Mouse (Mus musculus): ENCODE measurements around the gene Amdhd2.

DNA sequence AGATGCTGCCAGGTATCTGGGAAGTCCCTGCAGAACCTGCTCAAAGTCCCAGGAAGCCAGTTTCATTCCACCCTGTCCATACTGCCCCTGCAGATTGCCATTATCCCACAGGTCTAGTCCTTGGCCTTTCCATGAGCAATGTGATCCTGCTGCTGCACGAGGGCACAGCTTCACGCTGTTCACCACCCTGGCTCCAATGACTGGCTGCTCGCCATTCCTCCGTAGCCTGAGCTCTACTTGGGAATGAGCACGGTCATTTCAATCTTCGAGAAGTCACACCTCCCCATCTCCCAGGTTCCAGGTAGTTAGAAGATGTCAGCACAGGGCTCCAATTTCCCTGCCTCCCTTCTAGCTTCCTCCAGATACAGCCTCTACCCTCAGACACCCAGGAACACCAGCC lies 6.4 kb downstream of the Amdhd2 start:
- TF ChIP-seq POLR2A (IDR thresholded peaks at IDR 0.05; ENCODE audit: insufficient read depth, low read depth, low read length) (no peak), EP300 (IDR thresholded peaks at IDR 0.05; ENCODE audit: insufficient read depth, low read depth, low read length) (no peak)

Data from heart, adult 2 months (tissue).